Mouse (Mus musculus) myocyte (in vitro differentiated cells): Measurements from ENCODE around the gene Prrc2a. TPM values are rescaled to one million over a fixed set of nuclear protein-coding genes. Genes with fewer than 3 reads are reported as not detected.

ENCODE experiments used
- H3K27me3 ChIP-seq: one replicate; pipeline ENCODE4 v1.6.1; 2011; ENCODE audit not compliant: control insufficient read depth, insufficient read depth, insufficient read length
- H3K36me3 ChIP-seq: one replicate; pipeline ENCODE4 v1.6.1; 2011; ENCODE audit not compliant: control insufficient read depth, insufficient read depth
- H3K4me2 ChIP-seq: one replicate; pipeline ENCODE4 v1.6.1; 2011; ENCODE audit warnings: low read depth, control low read depth
- H3K4me3 ChIP-seq: one replicate; pipeline ENCODE4 v1.5.1; 2011; ENCODE audit warnings: mild to moderate bottlenecking, control low read depth, moderate library complexity
- H3K79me2 ChIP-seq: one replicate; pipeline ENCODE4 v1.6.1; 2011; ENCODE audit not compliant: control insufficient read depth, insufficient read depth
- H3ac ChIP-seq: one replicate; pipeline ENCODE4 v1.6.1; 2011; ENCODE audit not compliant: control insufficient read depth, insufficient read length
- CEBPB ChIP-seq: IDR thresholded peaks from 2 replicates; pipeline ENCODE4 v1.6.1; 2011; ENCODE audit warnings: mild to moderate bottlenecking, moderate library complexity; ENCODE audit not compliant: poor library complexity, insufficient read depth, severe bottlenecking
- E2F4 ChIP-seq: IDR thresholded peaks from one replicate; pipeline ENCODE4 v1.6.1; 2011; ENCODE audit warnings: mild to moderate bottlenecking, control low read depth, moderate library complexity; ENCODE audit not compliant: insufficient read depth
- MAX ChIP-seq: IDR thresholded peaks from one replicate; pipeline ENCODE4 v1.6.1; 2011; ENCODE audit warnings: low read depth, mild to moderate bottlenecking, control low read depth
- MYOD1 ChIP-seq, 3 experiments: IDR thresholded peaks; one replicate each; pipeline ENCODE4 v1.6.1; 2011; ENCODE audit warnings: control low read depth in 2 of 3, low read depth in 2 of 3, mild to moderate bottlenecking in 2 of 3, moderate library complexity in 1 of 3; ENCODE audit not compliant: insufficient read length in 2 of 3, control insufficient read depth in 1 of 3
- MYOG ChIP-seq, 3 experiments: IDR thresholded peaks; one replicate each; pipeline ENCODE4 v1.6.1; 2011; ENCODE audit warnings: control low read depth in 2 of 3, low read depth in 2 of 3, mild to moderate bottlenecking in 2 of 3; ENCODE audit not compliant: insufficient read length in 2 of 3, control insufficient read depth in 1 of 3, insufficient read depth in 1 of 3
- POLR2A ChIP-seq: IDR thresholded peaks from one replicate; pipeline ENCODE4 v1.6.1; 2011; ENCODE audit warnings: low read depth, mild to moderate bottlenecking, control low read depth, moderate library complexity; ENCODE audit not compliant: insufficient read length
- POLR2AphosphoS2 ChIP-seq: IDR thresholded peaks from one replicate; pipeline ENCODE4 v1.6.1; 2011; ENCODE audit warnings: low read depth, control low read depth; ENCODE audit not compliant: insufficient read length
- REST ChIP-seq: IDR thresholded peaks from one replicate; pipeline ENCODE4 v1.6.1; 2011; ENCODE audit warnings: mild to moderate bottlenecking, control low read depth, moderate library complexity; ENCODE audit not compliant: insufficient read depth, insufficient read length
- SRF ChIP-seq: IDR thresholded peaks from one replicate; pipeline ENCODE4 v1.6.1; 2011; ENCODE audit warnings: low read depth; ENCODE audit not compliant: control insufficient read depth, insufficient read length
- TCF12 ChIP-seq: IDR thresholded peaks from one replicate; pipeline ENCODE4 v1.6.1; 2011; ENCODE audit warnings: mild to moderate bottlenecking, control low read depth; ENCODE audit not compliant: poor library complexity, insufficient read depth, severe bottlenecking
- TCF3 ChIP-seq: IDR thresholded peaks from one replicate; pipeline ENCODE4 v1.6.1; 2011; ENCODE audit warnings: low read depth, control low read depth; ENCODE audit not compliant: insufficient read length
- USF1 ChIP-seq: IDR thresholded peaks from one replicate; pipeline ENCODE4 v1.6.1; 2011; ENCODE audit warnings: low read depth, mild to moderate bottlenecking, control low read depth, moderate library complexity
- polyA plus RNA-seq: library from polyadenylated mRNA; unstranded; fragments of >200 nt; fragmentation: generic; extraction: Trizol; gene quantifications from one replicate; pipeline ENCODE4 v1.2.1, GENCODE M21; 2012; ENCODE audit warnings: missing spikeins

The Prrc2a gene
- polyA plus RNA-seq, result 153 TPM

GRCm38 (mm10) chr17:35164568-35165450 is at the start of gene Prrc2a:
Gene Prrc2a, minus strand, starts transcription at chr17:35164897.
- H3ac ChIP-seq, result peak within 1 kb of the TSS; percentile 55
- no peaks in the 10 kb centered on the region for H3K27me3 ChIP-seq
- peaks cover 22% of the 10 kb centered on the region for H3K36me3 ChIP-seq
- TF ChIP-seq USF1 (no peak), MYOD1 (IDR thresholded peaks at IDR 0.05; ENCODE audit: control insufficient read depth in 1 of 3, insufficient read length in 2 of 3, low read depth in 2 of 3) (peak in 1 of 3 experiments; percentile 7), E2F4 (no peak), MAX (no peak), POLR2A (peak; percentile 77), SRF (no peak), REST (no peak), CEBPB (no peak), TCF12 (no peak), POLR2AphosphoS2 (peak; percentile 85), MYOG (IDR thresholded peaks at IDR 0.05; ENCODE audit: control insufficient read depth in 1 of 3, insufficient read depth in 1 of 3, insufficient read length in 2 of 3, low read depth in 2 of 3) (no peak), TCF3 (no peak)
- peak within 1 kb of the TSS; percentile 96 for H3K4me2 ChIP-seq
- H3K79me2 ChIP-seq, result peaks cover 53% of the 10 kb centered on the region
- peak within 1 kb of the TSS; percentile 83 for H3K4me3 ChIP-seq

DNA sequence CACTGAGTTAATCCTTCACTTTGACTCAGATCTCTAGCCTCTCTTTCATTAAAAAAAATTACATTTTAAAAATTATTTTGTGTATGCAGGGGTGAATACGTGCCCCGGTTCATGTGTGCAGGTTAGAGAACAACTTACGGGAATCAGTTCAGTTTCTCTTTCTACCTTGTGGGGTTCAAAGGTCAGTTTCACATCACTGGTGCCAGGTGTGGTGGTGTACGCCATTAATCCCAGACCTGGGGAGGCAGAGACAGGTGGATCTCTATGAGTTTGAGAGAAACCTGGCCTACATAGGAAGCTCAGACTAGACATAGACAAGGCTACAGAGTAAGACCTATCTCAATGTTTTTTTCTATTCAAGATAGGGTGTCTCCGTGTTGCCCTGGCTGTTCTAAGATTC is 48.4 kb upstream of the Prrc2a start:
- TF ChIP-seq USF1 (no peak), MAX (no peak), POLR2AphosphoS2 (no peak), REST (no peak), POLR2A (no peak), SRF (no peak), TCF12 (no peak), MYOG (IDR thresholded peaks at IDR 0.05; ENCODE audit: control insufficient read depth in 1 of 3, insufficient read depth in 1 of 3, insufficient read length in 2 of 3, low read depth in 2 of 3) (no peak), MYOD1 (IDR thresholded peaks at IDR 0.05; ENCODE audit: control insufficient read depth in 1 of 3, insufficient read length in 2 of 3, low read depth in 2 of 3) (no peak), E2F4 (no peak), TCF3 (no peak), CEBPB (no peak)
- no peaks in the 10 kb centered on the region for H3K36me3 ChIP-seq
- no peak overlapping the region for H3ac ChIP-seq
- H3K4me3 ChIP-seq, result no peak overlapping the region
- H3K79me2 ChIP-seq, result no peaks in the 10 kb centered on the region
- H3K27me3 ChIP-seq, result no peaks in the 10 kb centered on the region
- no peak overlapping the region for H3K4me2 ChIP-seq

DNA sequence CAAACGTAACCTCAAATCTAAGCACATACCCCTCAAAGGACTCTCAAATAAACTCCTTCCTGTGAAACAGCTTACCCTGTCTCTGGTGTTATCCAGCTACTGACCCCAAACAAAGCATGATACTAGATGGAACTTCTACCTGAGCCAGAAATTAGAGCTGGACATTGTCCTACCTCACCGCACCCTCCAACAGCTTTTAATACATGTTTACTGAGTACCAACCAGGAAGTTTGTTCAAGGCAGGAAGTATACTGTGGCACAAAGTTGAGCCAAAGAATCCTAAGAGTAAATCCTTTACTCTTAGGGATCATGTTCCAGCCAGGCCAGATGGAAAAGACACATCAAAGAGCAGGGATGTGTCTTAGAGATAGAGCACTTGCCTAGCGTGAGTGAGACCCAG is 45.9 kb upstream of the Prrc2a start:
- Histone ChIP-seq H3K36me3 (no peaks in the 10 kb centered on the region), H3ac (no peak overlapping the region), H3K4me2 (no peak overlapping the region), H3K4me3 (no peak overlapping the region), H3K27me3 (no peaks in the 10 kb centered on the region), H3K79me2 (no peaks in the 10 kb centered on the region)
- no peak for TF ChIP-seq MYOG (IDR thresholded peaks at IDR 0.05; ENCODE audit: control insufficient read depth in 1 of 3, insufficient read depth in 1 of 3, insufficient read length in 2 of 3, low read depth in 2 of 3)
- no peak for TF ChIP-seq TCF12
- no peak for TF ChIP-seq CEBPB
- no peak for TF ChIP-seq E2F4
- no peak for TF ChIP-seq POLR2AphosphoS2
- TF ChIP-seq MYOD1 (IDR thresholded peaks at IDR 0.05; ENCODE audit: control insufficient read depth in 1 of 3, insufficient read length in 2 of 3, low read depth in 2 of 3), result no peak
- TF ChIP-seq USF1, result no peak
- no peak for TF ChIP-seq MAX
- no peak for TF ChIP-seq POLR2A

DNA sequence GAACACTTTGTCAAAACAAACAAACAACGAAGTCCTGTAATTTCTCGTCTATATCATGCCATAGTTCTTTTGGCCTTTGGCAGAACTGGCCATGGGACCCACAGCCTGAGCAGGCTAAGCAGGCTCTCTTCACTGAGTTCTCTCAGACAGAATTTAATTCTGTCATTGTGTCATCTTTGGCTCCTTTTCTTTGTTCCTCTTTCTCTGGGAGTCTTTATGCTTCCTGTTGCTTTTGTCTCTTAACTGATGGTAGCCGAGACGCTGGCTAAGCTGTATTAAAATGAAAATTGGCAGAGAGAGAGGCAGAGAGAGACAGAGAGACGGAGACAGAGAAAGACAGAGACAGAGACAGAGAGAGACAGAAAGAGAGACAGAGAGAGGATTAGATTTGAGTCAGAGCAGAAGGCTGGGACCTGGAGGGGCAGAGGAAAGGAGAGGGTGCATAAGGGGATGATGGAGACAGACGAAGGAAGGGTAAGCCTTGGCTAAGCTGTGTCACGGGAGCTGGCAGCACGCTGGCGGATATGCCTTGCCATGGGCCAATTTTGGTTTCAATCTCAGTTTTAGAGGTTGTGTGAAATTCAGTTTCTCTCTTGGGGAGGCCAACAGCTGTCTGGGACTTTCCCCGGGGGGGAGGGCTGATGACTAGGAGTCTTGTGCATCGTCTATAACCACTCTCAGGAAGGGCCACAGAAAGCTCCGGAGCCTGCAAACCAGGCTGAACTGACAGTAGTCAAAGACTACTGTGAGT is 45.3 kb upstream of the Prrc2a start:
- Histone ChIP-seq H3K4me2 (no peak overlapping the region), H3K36me3 (no peaks in the 10 kb centered on the region), H3K79me2 (no peaks in the 10 kb centered on the region), H3K4me3 (no peak overlapping the region), H3ac (no peak overlapping the region), H3K27me3 (no peaks in the 10 kb centered on the region)
- TF ChIP-seq TCF3, result no peak
- no peak for TF ChIP-seq SRF
- TF ChIP-seq TCF12, result no peak
- no peak for TF ChIP-seq REST
- no peak for TF ChIP-seq MYOD1 (IDR thresholded peaks at IDR 0.05; ENCODE audit: control insufficient read depth in 1 of 3, insufficient read length in 2 of 3, low read depth in 2 of 3)
- no peak for TF ChIP-seq MYOG (IDR thresholded peaks at IDR 0.05; ENCODE audit: control insufficient read depth in 1 of 3, insufficient read depth in 1 of 3, insufficient read length in 2 of 3, low read depth in 2 of 3)
